In genomic region chr7:89557056-89557455, GRCm38 (mm10) we compare ENCODE assay signal across 12 mouse cellular contexts. TPM values are rescaled to one million over a fixed set of nuclear protein-coding genes. Genes with fewer than 3 reads are reported as not detected.
"Had no signal": no experiment of that assay in that cellular context is flagged by ENCODE, and none has a peak within 500 bp of the region (broad histone marks: within the 10 kb centered on the region; RNA-seq: fewer than 3 reads in every experiment).

No protein-coding gene starts in this region.

- H3K4me1 ChIP-seq: limb, embryonic 13.5 days had no signal

- H3K4me3 ChIP-seq: limb, embryonic 13.5 days; midbrain, embryonic 12.5 days had no signal

- ATAC-seq: midbrain, embryonic 16.5 days had no signal

- H3K4me2 ChIP-seq: limb, embryonic 13.5 days; midbrain, embryonic 12.5 days had no signal

- H3K36me3 ChIP-seq: limb, embryonic 13.5 days; midbrain, embryonic 12.5 days had no signal

- H3K27me3 ChIP-seq: limb, embryonic 13.5 days; midbrain, embryonic 12.5 days had no signal

- H3K9me3 ChIP-seq: limb, embryonic 13.5 days; midbrain, embryonic 12.5 days had no signal

- DNase-seq: kidney, postnatal 36 days; left cerebral cortex, postnatal 4 days; lung, adult 18-20 months; right cerebral cortex, postnatal 25 days; thymus, postnatal 4 days had no signal

- H3K27ac ChIP-seq: kidney, postnatal 0 days; limb, embryonic 13.5 days; liver, embryonic 14.5 days; midbrain, embryonic 12.5 days; stomach, postnatal 0 days had no signal

- H3K9ac ChIP-seq: limb, embryonic 13.5 days; liver, embryonic 14.5 days; midbrain, embryonic 12.5 days had no signal

RNA-seq across cellular contexts. Expression of gene Prss23, which starts 30.1 kb away (rescaled TPM):
- total RNA-seq: megakaryocyte-erythroid progenitor cell, adult 5-6 weeks had no signal
